Mouse (Mus musculus): ENCODE results near the gene Tmem98.

The Tmem98 gene

GRCm38 (mm10) chr11:80790413-80790812 is 19.6 kb upstream of the Tmem98 start:
- DNase-seq (ENCODE audit: low spot score in 2 of 2): no peak

GRCm38 (mm10) chr11:80791677-80792432 is 18.1 kb upstream of the Tmem98 start:
- no peak for DNase-seq (ENCODE audit: low spot score in 2 of 2)

DNA sequence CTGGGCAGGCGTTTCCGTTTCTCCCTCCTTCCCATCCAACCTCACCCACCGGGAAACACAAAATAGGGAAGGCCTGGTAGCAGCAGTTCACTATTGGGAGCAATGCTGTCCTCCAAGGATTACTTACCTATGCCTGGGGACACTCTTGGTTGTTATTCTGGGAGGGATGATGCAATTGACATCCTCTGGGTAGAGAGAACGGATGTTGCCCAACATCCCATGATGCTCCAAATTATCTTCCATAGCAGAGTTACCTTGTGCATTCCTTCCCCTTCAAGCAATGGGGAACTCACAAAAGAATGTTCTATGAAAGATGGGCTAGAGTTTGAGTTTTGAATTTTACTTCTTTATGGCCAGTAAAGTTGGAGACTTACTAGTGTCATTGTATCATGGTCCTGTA is 16.6 kb upstream of the Tmem98 start:
- no peak for DNase-seq (ENCODE audit: low spot score in 2 of 2)

- DNase-seq (ENCODE audit: low spot score in 2 of 2): no peak
Measured at GRCm38 (mm10) chr11:80794290-80794689, 15.7 kb upstream of the Tmem98 start.

- DNase-seq (ENCODE audit: low spot score in 2 of 2): no peak
Measured at GRCm38 (mm10) chr11:80795431-80795830, 14.5 kb upstream of the Tmem98 start.

DNA sequence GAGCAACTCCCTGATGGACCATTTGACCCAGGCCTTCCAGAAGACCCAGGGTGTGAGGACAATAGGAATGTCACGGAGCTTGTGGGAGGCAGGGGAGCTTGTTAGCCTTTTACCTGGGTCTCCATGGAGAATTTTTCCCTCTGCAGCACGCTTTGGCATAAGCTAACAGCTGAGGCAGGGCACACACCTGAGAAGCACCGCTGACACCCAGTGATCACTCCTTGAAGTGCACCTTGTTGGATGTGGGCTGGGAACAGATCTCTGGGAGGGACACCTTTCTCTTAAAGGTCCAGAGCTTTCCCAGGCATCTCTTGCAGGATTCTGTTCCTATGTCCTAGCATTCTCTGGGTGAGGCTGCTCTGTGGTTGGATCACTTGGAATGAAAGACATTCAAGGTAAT is 10.0 kb upstream of the Tmem98 start:
- peak in 1 of 2 experiments; percentile 37 for DNase-seq (ENCODE audit: low spot score in 2 of 2)

GRCm38 (mm10) chr11:80802706-80803105 is 7.3 kb upstream of the Tmem98 start:
- peak; percentile 37 to 57 for DNase-seq (ENCODE audit: low spot score in 2 of 2)

- no peak for DNase-seq (ENCODE audit: low spot score in 2 of 2)
Measured at GRCm38 (mm10) chr11:80808551-80809070, 1.4 kb upstream of the Tmem98 start.

GRCm38 (mm10) chr11:80809666-80809992 is 346 bp upstream of the Tmem98 start:
- DNase-seq (ENCODE audit: low spot score in 2 of 2): no peak

DNA sequence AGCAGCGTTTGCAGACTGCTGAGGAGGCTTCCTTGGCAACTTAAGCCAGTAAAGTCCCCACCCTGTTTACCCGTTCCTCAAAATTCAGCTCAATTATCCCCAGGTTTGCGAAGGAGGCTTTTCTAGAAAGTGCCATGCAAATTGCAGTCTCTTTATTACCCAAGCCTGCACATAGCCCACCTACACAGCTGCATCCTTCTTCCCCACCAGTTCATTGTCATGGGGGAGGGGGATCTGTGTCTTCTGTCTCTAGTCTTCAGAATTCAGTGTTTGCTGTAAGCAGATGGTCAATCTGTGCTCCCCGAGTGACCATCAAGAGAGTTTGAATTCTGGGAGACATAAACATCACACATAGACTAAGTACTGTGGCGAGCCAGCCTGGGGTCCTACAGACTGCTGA is 1.2 kb downstream of the Tmem98 start:
- no peak for DNase-seq (ENCODE audit: low spot score in 2 of 2)

DNA sequence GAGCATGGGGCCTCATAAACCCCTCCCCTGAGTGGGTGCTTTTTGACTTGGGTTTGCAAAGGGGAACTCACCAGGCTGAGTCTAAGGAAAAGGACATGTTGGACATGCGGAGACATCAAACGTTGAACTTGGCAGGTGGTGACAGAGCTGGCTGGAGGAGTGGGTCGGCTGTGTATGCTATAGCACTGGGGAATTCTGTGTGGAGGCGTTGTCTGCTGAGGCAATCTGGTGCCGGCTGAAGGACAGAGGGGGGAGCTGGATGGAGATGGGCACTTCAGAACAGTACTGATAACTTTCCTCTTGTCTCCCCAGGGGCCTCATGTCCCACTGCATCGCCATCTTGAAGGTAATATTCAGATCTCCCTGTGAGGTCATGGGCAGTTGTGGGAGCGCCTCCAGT is 5.4 kb downstream of the Tmem98 start:
- no peak for DNase-seq (ENCODE audit: low spot score in 2 of 2)

- peak; percentile 63 to 68 for DNase-seq (ENCODE audit: low spot score in 2 of 2)
Measured at GRCm38 (mm10) chr11:80818060-80818697, 8.2 kb downstream of the Tmem98 start.

GRCm38 (mm10) chr11:80820085-80820484 is 10.1 kb downstream of the Tmem98 start:
- peak in 1 of 2 experiments; percentile 22 for DNase-seq (ENCODE audit: low spot score in 2 of 2)

DNA sequence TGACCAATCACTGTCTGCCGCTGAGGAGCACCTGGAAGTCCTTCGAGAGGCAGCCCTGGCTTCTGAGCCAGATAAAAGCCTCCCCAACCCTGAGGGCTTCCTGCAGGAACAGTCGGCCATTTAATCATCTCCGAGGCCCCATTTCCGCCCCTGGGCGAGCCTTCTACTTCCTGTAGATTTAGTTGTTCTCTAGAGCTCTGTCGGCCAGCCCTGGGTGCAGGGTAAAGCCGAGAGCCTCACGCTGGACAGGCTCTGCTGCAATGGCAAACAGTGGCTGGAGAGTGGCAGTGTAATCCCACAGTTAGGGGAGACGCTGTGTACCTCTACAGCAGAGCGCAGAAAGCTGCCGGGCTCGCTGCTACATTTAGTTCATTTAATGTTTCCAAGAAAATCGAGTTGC is 11.3 kb downstream of the Tmem98 start:
- no peak for DNase-seq (ENCODE audit: low spot score in 2 of 2)

DNA sequence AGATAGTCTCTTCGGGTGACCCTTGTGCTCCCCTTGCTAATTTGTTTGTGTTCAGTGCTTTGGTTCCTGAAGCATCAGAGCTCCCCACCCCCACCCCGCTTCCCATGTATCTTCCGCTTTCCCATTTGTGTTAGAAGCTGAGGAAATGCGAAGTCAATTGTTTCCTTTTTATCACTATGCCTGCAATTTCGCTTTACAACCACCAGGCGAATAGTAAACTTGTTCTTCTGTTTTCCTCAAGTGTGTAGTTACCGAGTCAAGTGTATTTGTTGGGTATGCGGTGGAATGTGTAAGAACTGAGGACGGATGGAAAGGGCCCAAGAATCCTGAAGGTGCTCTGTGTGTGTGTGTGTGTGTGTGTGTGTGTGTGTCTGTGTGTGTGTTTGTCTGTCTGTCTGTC is 11.8 kb downstream of the Tmem98 start:
- DNase-seq (ENCODE audit: low spot score in 2 of 2): no peak

DNA sequence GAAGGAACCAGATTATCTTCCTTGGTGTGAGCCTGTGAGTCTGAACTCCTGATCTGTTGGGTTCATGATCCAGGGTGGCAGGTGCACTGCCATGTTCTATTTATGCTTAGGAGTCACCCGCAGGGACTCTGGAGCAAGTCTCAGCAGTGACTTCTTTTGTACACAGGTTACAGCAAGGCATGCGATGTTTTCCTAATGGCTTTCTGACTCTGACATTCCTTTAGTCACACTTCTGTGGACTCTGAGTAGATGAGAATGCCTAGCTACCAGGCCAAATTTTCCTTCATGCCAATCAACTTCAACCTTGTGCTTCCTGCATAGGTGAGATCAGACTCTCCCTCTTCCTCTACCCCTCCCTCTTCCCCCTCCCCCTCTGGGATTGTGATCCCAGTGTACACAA is 25.4 kb downstream of the Tmem98 start:
- no peak for DNase-seq (ENCODE audit: low spot score in 2 of 2)

DNA sequence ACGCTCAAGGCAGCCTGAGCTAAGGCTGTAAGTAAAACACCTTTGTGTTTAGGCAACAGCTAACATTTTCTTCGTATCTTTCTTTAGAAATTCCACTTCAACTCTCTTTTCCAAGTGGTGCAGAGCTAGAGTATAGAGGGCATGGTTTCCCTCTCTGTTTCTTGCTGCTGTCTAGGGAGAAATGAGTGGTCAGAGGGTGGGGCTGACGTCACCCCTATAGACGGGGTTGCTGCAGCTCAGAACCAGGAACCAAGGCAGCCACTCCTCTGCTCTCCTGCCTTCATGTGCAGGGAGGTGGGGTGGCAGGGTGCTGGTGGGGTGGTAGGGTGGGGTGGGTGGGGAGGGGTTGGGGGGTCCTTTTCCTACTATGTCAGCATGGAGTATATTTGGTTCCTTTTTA is 25.9 kb downstream of the Tmem98 start:
- no peak for DNase-seq (ENCODE audit: low spot score in 2 of 2)

DNA sequence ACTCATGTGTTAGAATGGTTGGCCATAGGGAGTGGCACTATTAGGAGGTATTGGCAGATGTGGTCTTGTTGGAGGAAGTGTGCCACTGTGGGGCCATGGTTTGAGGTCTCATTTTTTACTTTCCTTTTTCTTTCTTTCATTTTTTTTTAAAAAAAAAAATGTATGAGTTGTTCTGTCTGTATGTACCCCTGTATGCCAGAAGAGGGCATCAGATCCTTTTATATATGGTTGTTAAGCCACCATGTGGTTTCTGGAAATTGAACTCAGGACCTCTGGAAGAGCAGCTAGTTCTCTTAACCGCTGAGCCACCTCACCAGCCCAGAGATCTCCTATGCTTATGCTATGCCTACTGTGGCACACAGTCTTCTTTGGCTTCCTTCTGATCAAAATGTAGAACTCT is 28.7 kb downstream of the Tmem98 start:
- DNase-seq (ENCODE audit: low spot score in 2 of 2): no peak

DNA sequence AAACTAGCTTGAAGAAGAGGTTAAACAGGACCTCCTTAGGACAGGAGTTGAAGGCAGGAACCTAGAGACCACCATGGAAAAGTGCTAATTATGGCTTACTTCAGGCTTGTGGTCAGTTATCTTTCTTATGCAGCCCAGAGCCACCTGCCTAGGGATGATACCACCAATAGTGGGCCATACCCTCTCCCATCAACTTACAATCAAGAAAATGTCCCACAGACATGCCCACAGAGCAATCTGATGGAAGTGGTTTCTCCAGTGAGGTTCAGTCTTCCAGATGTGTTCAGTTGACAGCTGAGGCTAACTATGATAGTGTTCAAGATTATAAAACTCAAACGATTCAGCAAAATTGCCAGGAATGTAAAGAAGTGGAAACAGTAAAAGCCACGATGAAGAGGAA is 33.5 kb downstream of the Tmem98 start:
- DNase-seq (ENCODE audit: low spot score in 2 of 2): no peak

- DNase-seq (ENCODE audit: low spot score in 2 of 2): no peak
Measured at GRCm38 (mm10) chr11:80845486-80845885, 35.5 kb downstream of the Tmem98 start.

DNA sequence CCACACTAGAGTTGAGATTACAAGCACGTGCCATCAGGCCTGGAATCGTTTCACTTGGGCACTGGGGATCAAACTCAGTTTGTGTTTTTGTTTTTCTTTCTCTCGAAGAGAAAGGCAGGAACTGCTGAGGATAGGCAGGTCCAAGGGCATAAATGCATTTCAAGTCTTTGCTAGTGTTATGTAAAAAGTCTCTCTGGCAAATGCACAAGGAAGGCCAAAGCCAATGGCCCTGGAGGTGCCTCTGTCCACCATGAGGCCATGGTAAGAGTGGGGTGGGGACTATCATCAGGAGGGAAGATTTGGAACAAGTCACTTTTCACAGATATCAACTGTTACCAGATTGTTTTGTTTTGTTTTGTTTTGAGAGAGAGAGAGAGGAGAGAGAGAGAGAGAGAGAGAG is 36.1 kb downstream of the Tmem98 start:
- no peak for DNase-seq (ENCODE audit: low spot score in 2 of 2)

DNA sequence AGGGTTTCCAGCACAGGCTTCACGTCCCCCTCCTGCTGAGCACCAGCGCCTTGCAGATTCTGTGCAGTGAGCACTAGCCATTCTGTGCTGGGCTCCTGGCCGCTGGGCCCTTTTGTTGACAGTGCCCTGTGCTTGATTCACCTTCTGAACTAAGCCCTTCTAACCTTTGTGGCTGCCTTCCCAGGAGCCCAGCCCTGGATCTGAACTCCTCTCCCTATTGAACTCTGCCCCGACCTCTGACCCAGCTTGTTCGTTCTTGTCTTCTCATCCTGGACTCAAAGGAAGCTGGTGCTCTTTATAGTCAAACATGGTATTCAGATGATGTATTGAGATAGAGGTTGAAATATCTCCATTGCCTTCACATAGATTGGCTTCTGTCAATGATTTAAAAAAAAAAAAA is 38.2 kb downstream of the Tmem98 start:
- no peak for DNase-seq (ENCODE audit: low spot score in 2 of 2)

GRCm38 (mm10) chr11:80851859-80852258 is 41.9 kb downstream of the Tmem98 start:
- no peak for DNase-seq (ENCODE audit: low spot score in 2 of 2)
